Mouse (Mus musculus): ENCODE measurements around the gene Fam129a.
"Not testable (repeated sequence)": the region's sequence is repeated elsewhere in the genome, so short reads cannot be mapped to it uniquely, and the experiment has no call there.

Fam129a gene

DNA sequence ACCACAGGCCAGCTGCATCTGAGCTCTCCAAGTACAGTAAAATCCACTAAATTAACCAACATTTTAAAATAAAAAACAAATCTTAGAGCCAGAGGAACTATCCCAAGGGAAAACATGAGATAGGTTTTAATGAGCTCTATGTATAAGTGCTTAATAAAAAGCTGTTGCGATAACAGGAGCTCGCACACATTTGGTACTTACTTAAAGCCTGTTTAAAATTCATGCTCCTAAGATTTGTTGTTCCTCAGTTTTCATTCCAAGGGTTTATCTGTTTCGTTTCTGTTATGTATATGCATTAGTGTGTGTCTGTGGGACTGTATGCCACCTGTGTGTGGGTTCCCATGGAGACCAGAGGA lies 135.4 kb downstream of the Fam129a start:
- DNase-seq: no peak

DNA sequence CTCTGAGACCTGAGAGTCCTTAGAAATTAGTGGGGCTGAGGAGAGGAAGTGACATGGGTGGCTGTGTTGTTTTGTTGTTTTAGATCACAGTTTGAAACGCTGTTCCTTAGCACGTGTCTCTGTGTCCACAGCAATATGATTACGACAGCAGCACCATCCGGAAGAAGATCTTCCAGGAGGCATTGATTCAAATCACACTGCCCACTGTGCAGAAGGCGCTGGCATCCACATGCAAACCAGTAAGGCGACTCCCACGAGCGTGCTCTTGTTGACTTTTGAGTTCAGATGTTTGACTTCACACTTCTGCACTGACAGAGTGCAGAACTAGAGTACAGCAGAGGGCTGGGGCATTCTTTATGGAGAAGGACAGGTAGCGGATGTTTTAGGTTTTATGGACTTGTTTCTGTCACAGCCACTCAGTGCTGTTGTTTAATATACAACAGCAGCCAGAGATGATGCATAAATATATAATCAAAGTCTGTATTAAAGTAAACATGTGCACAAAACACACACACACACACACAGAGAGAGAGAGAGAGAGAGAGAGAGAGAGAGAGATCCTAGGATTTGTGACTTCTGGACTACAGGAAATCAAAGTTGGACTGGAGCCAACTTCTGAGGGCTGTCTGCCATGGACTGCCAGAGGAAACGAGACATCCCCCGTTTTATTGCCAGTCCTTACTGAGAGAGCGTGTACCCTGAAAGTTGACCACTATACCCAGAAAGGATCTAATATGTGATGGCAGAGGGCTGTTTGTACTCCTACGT lies 138.2 kb downstream of the Fam129a start:
- DNase-seq: peak in 1 of 2 experiments; percentile 58

GRCm38 (mm10) chr1:151709734-151710022 lies 138.7 kb downstream of the Fam129a start:
- DNase-seq: no peak

- no peak for DNase-seq
Measured at GRCm38 (mm10) chr1:151710424-151711055, 139.6 kb downstream of the Fam129a start.

DNA sequence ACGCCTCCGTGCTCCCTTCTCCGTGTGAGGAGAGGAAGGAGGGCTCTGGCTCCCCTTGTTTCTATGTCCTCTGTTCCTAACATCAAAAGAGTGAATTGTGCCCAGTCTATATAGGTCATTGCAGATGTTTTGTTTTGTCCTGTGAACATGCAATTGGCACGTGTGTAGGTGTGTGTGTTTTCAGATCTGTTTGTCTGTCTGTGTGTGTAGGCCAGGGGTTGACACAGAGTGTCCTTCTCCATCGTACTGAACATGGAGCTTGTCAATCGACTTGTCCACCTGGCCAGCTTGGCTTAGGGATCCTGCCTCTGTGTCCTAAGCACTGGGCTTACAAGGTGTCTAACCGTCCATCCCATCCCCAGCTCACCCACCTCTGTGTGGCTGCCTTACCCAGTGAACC lies 140.1 kb downstream of the Fam129a start:
- DNase-seq: no peak

DNA sequence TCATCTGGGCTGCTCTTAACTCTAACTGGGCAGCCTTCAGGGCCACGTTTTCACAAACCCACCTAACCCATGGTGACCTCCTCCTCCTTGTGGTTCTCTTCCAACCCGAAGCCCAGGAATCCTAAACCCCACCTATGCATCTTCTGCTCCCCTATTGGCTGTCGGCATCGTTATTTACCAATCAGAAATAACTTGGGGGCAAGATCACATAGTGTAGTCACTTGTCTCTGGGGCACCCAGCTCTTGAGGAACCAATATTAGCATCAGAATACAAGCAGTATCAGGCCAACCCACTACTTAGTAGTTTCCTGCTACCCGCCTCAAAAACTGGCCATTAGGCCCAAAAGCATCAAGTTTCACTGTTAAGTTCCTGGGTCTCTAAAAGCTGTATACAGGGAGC lies 141.7 kb downstream of the Fam129a start:
- DNase-seq: no peak

GRCm38 (mm10) chr1:151713622-151714021 lies 142.6 kb downstream of the Fam129a start:
- no peak for DNase-seq

DNA sequence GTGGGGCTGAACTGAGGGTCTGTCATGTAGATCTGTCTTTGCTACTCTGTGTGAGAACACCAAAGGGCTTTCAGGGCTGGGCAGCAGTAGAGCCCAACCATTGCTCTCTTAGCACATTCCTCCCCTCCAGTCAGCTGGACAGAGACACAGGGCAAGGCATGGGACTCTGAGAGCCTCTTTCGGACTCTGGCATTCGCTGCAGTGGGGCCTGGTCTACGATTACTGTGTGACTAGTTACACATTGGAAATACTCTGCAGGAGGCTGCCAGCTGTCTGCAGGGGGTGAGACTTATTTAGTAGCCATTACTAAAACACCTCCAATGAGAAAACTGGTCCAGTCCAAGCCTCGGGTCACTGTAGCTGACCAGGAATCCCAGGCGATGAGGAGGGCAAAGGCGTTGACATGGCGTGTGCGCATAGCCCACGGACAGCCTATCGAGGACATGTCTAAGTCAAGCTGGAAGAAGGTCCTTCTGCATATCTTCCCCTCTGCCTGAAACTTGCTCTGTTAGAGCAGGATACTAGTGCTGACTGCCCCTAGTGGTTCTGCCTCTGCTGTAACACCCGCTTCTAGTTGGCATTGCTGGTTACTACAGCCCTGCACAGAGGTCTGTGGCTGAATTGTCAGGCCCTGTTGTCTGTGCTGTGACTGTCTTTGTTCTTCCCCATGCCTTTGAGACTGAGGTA lies 145.2 kb downstream of the Fam129a start:
- DNase-seq: no peak

DNA sequence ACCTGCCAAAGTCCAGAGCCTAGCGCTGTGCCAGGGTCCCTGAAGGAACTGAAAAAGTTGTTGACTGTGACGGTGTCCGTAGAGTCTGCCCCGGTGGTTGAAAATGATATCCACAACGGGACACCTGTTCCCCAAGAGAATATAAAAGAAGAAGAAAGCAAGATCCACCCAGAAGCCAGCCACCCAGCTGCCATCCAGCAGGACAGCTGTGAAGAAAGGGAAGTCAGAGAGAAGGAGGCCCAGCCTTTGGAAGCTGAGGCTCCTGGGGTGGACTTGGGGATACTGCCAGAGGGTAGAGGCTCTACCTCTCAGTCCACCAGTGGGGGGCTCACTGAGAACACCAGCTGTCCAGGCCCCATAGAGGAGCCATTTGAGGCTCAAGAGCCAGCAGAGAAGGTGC lies 146.6 kb downstream of the Fam129a start:
- no peak for DNase-seq

GRCm38 (mm10) chr1:151718575-151718974 lies 147.6 kb downstream of the Fam129a start:
- DNase-seq: no peak

DNA sequence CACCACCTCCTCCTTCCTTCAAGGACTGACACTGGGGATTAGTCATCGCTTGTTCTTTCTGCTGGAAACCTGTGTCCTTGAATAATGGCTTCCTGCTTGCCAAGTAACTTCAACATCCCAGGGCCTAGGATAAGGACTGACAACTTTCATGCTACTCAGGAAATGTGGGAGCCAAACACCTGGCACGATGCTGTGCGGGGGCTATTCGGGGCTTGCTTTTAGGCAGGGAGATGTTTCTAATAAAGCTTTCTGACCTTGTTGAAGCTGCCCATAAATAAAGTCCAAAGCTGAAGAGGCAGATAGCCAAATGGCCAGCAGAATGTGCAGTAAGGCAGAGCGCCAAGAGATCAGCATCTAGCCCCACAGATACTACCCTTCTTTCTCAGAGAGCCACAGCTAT lies 148.9 kb downstream of the Fam129a start:
- DNase-seq: no peak

DNA sequence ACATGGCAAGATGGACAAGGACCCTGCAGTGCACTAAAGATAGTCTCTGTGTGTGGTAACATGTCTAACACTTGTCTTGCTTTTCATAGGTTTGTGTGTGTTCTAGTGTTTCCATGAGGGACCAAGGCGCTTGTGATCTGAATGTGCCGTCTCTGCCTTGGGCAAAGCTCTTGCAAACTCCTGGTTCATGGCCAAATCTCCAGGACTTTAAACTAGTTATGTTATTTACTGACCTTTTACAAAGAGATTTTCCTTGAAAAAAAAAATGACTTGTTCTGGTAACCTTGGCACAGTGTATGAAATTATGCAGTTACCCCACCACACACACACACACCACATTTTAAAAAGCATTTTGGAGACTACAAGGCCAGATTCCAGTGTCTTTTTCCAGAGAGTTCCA lies 149.6 kb downstream of the Fam129a start:
- DNase-seq: no peak

GRCm38 (mm10) chr1:151721357-151721983 lies 150.5 kb downstream of the Fam129a start:
- no peak for DNase-seq

DNA sequence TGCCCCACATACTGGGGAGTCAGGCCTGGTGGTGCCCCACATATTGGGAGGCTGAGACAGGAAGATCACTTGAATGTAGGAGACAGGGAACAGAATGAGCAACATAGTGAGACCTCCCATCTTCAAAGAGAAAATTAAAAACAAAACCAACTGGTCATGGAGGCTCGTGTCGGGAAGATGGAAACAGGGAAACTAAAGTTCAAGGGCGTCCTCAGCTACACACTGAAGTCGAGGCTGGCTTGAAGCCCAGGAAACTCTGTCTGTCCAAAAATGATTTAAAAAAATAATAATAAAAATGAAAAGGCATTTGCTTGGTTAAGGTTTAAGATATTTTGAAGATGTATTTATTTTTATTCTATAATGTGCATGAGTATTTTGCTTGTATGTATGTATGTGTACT lies 152.8 kb downstream of the Fam129a start:
- DNase-seq: no peak

GRCm38 (mm10) chr1:151725590-151725989 lies 154.6 kb downstream of the Fam129a start:
- no peak for DNase-seq

DNA sequence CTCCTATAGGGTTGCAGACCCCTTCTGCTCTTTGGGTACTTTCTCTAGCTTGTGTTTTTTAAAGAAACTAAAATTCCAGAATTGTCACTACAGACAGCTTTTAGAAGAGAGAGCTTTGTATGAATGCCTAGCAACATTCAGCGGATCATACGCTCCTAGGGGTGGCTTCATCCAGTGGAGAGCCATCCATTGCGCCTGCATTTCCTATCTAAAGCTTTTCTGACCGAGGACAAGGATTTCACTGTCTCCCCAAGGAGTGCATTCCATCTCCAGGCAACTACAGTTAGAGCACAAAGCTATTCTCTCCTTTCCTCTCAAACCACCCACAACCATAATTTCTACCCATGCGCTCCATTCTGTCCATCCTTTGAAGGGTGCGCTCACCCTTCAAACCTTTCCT lies 155.4 kb downstream of the Fam129a start:
- no peak for DNase-seq

DNA sequence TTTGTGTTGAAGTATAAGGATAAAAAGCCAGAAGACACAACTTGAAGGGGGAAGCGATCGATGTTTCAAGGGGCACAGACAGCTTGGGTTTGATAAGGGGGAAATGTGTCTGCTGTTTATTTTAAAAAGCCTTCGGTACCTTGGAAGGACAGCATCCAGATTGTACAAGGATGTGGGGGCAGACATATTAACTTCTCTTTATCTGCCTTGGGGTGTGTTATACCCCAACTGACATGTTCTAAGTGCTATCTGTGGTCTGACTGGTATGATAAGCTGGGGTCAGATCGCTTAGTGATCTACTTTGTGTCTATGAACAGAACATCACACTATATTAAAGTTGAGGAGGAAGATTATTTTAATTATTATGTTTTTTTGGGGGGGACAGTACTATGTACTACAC lies 157.2 kb downstream of the Fam129a start:
- DNase-seq: no peak

DNA sequence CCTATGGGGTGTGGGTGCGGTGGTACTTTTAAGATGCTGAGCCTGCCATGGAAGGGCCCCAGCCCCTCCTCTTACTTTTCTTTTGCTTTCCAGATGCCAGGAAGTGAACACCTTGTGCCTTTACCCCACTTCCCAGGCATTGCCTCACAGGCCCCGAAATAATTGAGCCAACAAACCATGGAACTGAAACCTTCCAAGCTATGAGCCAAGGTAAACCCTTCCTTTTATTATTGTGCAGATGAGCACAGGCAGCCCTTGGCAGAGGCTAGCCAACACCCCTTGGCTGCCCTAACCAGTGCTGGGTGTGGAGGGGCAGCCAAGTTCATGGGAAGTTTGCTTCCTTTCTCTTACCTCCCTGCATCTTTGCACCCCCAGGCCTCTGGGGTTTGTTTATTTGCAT lies 166.2 kb downstream of the Fam129a start:
- DNase-seq: no peak

DNA sequence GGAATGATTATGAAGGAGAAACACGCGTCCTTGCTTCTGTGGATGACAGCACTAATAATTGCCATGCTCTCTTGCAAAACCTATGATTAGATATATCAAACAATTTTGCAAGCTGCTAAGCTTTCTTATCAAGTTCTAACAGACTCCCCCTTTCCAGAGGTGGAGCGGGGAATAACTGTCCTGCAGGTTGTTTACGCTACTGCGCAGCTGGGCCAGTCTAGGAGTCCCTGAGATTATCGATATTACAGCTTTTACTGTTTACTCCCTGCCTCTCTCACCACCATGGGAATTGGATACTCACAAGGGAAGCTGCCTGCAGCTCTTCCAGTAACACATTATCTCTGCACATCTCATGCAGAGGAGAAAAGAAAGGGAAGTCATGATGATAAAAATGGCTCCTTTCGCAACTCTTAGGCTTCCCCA lies 170.2 kb downstream of the Fam129a start:
- no peak for DNase-seq

DNA sequence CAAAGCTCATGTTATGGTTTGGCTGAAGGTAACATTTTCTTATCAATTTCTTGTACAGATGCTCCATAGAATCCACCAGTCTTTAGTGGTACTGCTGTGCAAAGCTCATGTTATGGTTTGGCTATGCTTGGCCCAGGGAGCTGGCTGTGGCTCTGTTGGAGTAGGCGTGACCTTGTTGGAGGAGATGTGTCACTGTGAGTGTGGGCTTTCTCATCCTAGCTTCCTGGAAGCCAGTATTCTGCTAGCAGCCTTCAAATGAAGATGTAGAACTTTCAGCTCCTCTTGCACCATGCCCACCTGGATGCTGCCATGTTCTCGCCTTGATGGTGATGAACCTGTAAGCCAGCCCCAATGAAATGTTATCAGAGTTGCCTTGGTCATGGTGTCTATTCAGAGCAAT lies 178.9 kb downstream of the Fam129a start:
- not testable (repeated sequence) for DNase-seq

DNA sequence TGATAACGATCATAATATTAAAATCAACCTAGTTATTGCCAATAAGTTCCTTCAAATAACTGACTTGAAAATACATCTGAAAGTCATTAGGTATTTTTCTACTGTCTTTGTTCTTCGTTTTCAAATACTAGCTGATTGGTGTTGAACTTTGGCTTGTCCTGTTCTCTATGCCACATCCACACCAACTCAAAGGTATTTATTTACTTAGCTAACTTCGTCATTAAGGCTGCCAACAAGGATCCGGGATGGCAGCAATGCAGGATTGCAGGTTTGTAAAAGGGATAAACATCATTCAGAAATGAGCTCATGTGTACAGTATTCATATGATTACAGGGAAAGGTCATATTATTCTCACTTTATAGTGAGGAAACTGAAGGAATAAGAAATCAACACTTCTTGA lies 182.0 kb downstream of the Fam129a start:
- no peak for DNase-seq

GRCm38 (mm10) chr1:151753374-151753929 lies 182.5 kb downstream of the Fam129a start:
- DNase-seq: no peak

GRCm38 (mm10) chr1:151754028-151754489 lies 183.1 kb downstream of the Fam129a start:
- DNase-seq: peak in 1 of 2 experiments; percentile 9
